Mouse (Mus musculus) heart, postnatal 0 days (tissue): ENCODE data around the gene Rabgap1l.

Experiments used
- CTCF ChIP-seq: IDR thresholded peaks from 2 replicates; pipeline ENCODE4 v1.5.1; 2016; ENCODE audit warnings: antibody characterized with exemption, control low read depth, low read depth
- EP300 ChIP-seq: IDR thresholded peaks from 2 replicates; pipeline ENCODE4 v1.6.1; 2016; ENCODE audit warnings: antibody characterized with exemption, low read depth

DNA sequence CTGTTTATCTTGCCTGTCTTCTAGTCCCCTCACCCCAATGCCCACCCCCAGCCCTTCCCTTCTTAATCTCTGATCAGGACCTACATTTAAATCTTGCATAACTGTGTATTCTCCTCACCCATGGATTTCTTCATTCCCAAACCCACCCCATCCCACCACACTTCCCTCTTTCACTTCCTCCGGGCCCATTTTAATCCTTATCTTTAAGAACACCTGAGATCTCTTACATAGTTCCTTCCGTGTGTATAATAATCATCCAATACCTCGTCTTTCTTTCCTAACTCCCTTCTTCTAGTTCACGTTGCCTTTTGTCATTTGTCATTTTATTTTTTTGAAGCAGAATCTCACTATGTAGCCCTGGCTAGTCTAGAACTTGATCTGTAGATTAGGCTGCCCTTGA is 453.6 kb downstream of the Rabgap1l start:
- TF ChIP-seq CTCF, result no peak
- no peak for TF ChIP-seq EP300
